Mouse (Mus musculus): ENCODE results near the gene Park7. TPM values are rescaled to one million over a fixed set of nuclear protein-coding genes. Genes with fewer than 3 reads are reported as not detected.

The Park7 gene
- polyA plus RNA-seq, 1 experiment from 2014 or later: 349 TPM

GRCm38 (mm10) chr4:150853680-150854461, 60.4 kb downstream of the Park7 start, which contains the start of gene Errfi1:
Gene Errfi1, plus strand, starts transcription at chr4:150853919.
- ATAC-seq (ENCODE audit: insufficient number of reproducible peaks, low FRiP score, low TSS enrichment, low read depth): no peak
- H3K27ac ChIP-seq: peak within 1 kb of the TSS; percentile 96; the same call in 1 of the 2 replicates
- 53% methylated on average over 13 of the region's 13 CpGs for WGBS

GRCm38 (mm10) chr4:150852479-150852878, 61.8 kb downstream of the Park7 start:
- H3K27me3 ChIP-seq: no peaks in the 10 kb centered on the region
- H3K9ac ChIP-seq: no peak overlapping the region
- WGBS: 73% methylated on average over 4 of the region's 4 CpGs
- no peak for ATAC-seq (ENCODE audit: insufficient number of reproducible peaks, low FRiP score, low TSS enrichment, low read depth)
- H3K27ac ChIP-seq: no peak overlapping the region
- H3K9me3 ChIP-seq: no peaks in the 10 kb centered on the region
- peaks cover 18% of the 10 kb centered on the region for H3K4me1 ChIP-seq
- no peaks in the 10 kb centered on the region for H3K36me3 ChIP-seq
- no peak overlapping the region for H3K4me2 ChIP-seq
- H3K4me3 ChIP-seq: no peak overlapping the region

More at GRCm38 (mm10) chr4:150853680-150854461, 60.4 kb downstream of the Park7 start, which contains the start of gene Errfi1:
- Histone ChIP-seq H3K36me3 (no peaks in the 10 kb centered on the region), H3K4me2 (peak within 1 kb of the TSS; percentile 77), H3K9me3 (no peaks in the 10 kb centered on the region), H3K4me3 (peak within 1 kb of the TSS; percentile 71), H3K4me1 (peaks cover 16% of the 10 kb centered on the region), H3K9ac (peak within 1 kb of the TSS; percentile 47), H3K27me3 (no peaks in the 10 kb centered on the region)

GRCm38 (mm10) chr4:150852045-150852444, 62.2 kb downstream of the Park7 start:
- 61% methylated on average over 8 of the region's 8 CpGs for WGBS
- Histone ChIP-seq H3K4me3 (no peak overlapping the region), H3K4me2 (no peak overlapping the region), H3K36me3 (no peaks in the 10 kb centered on the region), H3K9me3 (no peaks in the 10 kb centered on the region), H3K9ac (no peak overlapping the region), H3K27me3 (no peaks in the 10 kb centered on the region), H3K4me1 (peaks cover 17% of the 10 kb centered on the region), H3K27ac (no peak overlapping the region)
- ATAC-seq (ENCODE audit: insufficient number of reproducible peaks, low FRiP score, low TSS enrichment, low read depth): no peak

- H3K4me3 ChIP-seq: no peak overlapping the region
- no peak overlapping the region for H3K27ac ChIP-seq
- WGBS: 87% methylated on average over 4 of the region's 4 CpGs
- H3K27me3 ChIP-seq: no peaks in the 10 kb centered on the region
- H3K4me2 ChIP-seq: no peak overlapping the region
- H3K9me3 ChIP-seq: no peaks in the 10 kb centered on the region
- H3K4me1 ChIP-seq: peaks cover 11% of the 10 kb centered on the region
- no peaks in the 10 kb centered on the region for H3K36me3 ChIP-seq
- no peak overlapping the region for H3K9ac ChIP-seq
- no peak for ATAC-seq (ENCODE audit: insufficient number of reproducible peaks, low FRiP score, low TSS enrichment, low read depth)
Measured at GRCm38 (mm10) chr4:150850893-150851292, 63.3 kb downstream of the Park7 start.

GRCm38 (mm10) chr4:150849964-150850363, 64.3 kb downstream of the Park7 start:
- Histone ChIP-seq H3K4me2 (no peak overlapping the region), H3K4me3 (no peak overlapping the region), H3K9me3 (no peaks in the 10 kb centered on the region), H3K36me3 (no peaks in the 10 kb centered on the region), H3K4me1 (peaks cover 11% of the 10 kb centered on the region), H3K9ac (no peak overlapping the region), H3K27ac (no peak overlapping the region), H3K27me3 (no peaks in the 10 kb centered on the region)
- 45% methylated on average over 10 of the region's 10 CpGs for WGBS
- no peak for ATAC-seq (ENCODE audit: insufficient number of reproducible peaks, low FRiP score, low TSS enrichment, low read depth)

Other genes with a start within 250 kb of the Park7 start
- gene Errfi1, start 60.5 kb downstream of the Park7 start, polyA plus RNA-seq (2015; fragmentation: Nextera tagmentation; extraction: Ambion mirVana): 29.4 and 31.4 TPM in 2 replicates
- gene Tnfrsf9, start 125 bp upstream of the Park7 start, polyA plus RNA-seq (2015; fragmentation: Nextera tagmentation; extraction: Ambion mirVana): 0.83 and 1.1 TPM in 2 replicates
- not detected in 2 replicates for gene Uts2, start 82.7 kb upstream of the Park7 start, polyA plus RNA-seq (2015; fragmentation: Nextera tagmentation; extraction: Ambion mirVana)
- gene Per3, start 130.2 kb upstream of the Park7 start, polyA plus RNA-seq (2015; fragmentation: Nextera tagmentation; extraction: Ambion mirVana): 4.7 and 4.8 TPM in 2 replicates
- 127 and 131 TPM in 2 replicates for gene Vamp3, start 143.5 kb upstream of the Park7 start, polyA plus RNA-seq (2015; fragmentation: Nextera tagmentation; extraction: Ambion mirVana)
- not detected in 2 replicates for gene Gm13090, start 175.1 kb upstream of the Park7 start, polyA plus RNA-seq (2015; fragmentation: Nextera tagmentation; extraction: Ambion mirVana)

Data from limb, embryonic 15.5 days (tissue).